In the genomic region with DNA sequence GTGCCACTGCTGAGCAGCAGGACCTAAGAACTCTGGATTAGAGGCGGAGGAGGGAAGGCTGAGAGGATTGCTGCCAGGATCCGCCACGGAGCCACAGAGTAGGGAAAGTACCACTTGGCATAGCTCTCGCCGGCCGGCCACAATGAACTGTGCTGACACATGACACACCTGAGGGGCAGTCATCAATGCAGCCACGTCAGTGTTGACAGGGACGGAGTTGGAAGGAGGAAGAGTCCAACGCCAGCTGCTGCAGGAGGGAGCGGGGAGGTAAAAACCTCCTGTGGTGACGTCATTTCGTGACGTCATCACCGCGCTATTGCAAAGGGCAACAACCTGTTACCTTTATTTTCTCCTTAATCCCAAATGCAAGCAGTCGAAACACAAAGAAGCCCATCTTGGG, we compare ENCODE assay signal across 8 mouse cellular contexts. TPM values are rescaled to one million over a fixed set of nuclear protein-coding genes. Genes with fewer than 3 reads are reported as not detected.
DNase-seq lines count a peak whose midpoint lies in the region; ATAC-seq lines count a peak whose summit lies in the region.

No protein-coding gene starts in this region.

- no peak overlapping the region for H3K27ac ChIP-seq in kidney, embryonic 15.5 days
- no peak overlapping the region for H3K27ac ChIP-seq in forebrain, embryonic 13.5 days
- no peak overlapping the region for H3K27ac ChIP-seq in limb, embryonic 15.5 days
- H3K27ac ChIP-seq in neural tube, embryonic 13.5 days (replicated peaks) = no peak overlapping the region

- ATAC-seq in kidney, embryonic 15.5 days (replicated peaks; ENCODE audit: low FRiP score) = no peak
- ATAC-seq in forebrain, embryonic 13.5 days = no peak
- no peak for ATAC-seq in limb, embryonic 15.5 days (ENCODE audit: insufficient number of reproducible peaks, low FRiP score, low TSS enrichment, low read depth)
- no peak for ATAC-seq in neural tube, embryonic 13.5 days (ENCODE audit: low read depth)

- H3K36me3 ChIP-seq in kidney, embryonic 15.5 days = no peaks in the 10 kb centered on the region
- no peaks in the 10 kb centered on the region for H3K36me3 ChIP-seq in forebrain, embryonic 13.5 days (ENCODE audit: poor library complexity, severe bottlenecking)
- no peaks in the 10 kb centered on the region for H3K36me3 ChIP-seq in limb, embryonic 15.5 days
- H3K36me3 ChIP-seq in neural tube, embryonic 13.5 days = no peaks in the 10 kb centered on the region

- H3K4me1 ChIP-seq in kidney, embryonic 15.5 days = peaks cover 12% of the 10 kb centered on the region
- H3K4me1 ChIP-seq in forebrain, embryonic 13.5 days = peaks cover 4% of the 10 kb centered on the region
- H3K4me1 ChIP-seq in limb, embryonic 15.5 days = 0 out of 2 replicates have a peak, but pooled peaks cover 7% of the 10 kb centered on the region
- H3K4me1 ChIP-seq in neural tube, embryonic 13.5 days (replicated peaks) = peaks cover 3% of the 10 kb centered on the region; the same call in 1 of the 2 replicates

- H3K9ac ChIP-seq in kidney, embryonic 15.5 days = no peak overlapping the region
- no peak overlapping the region for H3K9ac ChIP-seq in forebrain, embryonic 13.5 days
- H3K9ac ChIP-seq in limb, embryonic 15.5 days = no peak overlapping the region
- H3K9ac ChIP-seq in neural tube, embryonic 13.5 days = no peak overlapping the region

- no peaks in the 10 kb centered on the region for H3K27me3 ChIP-seq in kidney, embryonic 15.5 days
- H3K27me3 ChIP-seq in forebrain, embryonic 13.5 days = no peaks in the 10 kb centered on the region
- H3K27me3 ChIP-seq in limb, embryonic 15.5 days = no peaks in the 10 kb centered on the region
- no peaks in the 10 kb centered on the region for H3K27me3 ChIP-seq in neural tube, embryonic 13.5 days

- peak overlapping the region; percentile 11; the same call in 1 of the 2 replicates for H3K4me3 ChIP-seq in kidney, embryonic 15.5 days (replicated peaks)
- H3K4me3 ChIP-seq in forebrain, embryonic 13.5 days = peak overlapping the region; percentile 25
- H3K4me3 ChIP-seq in limb, embryonic 15.5 days = no peak overlapping the region
- H3K4me3 ChIP-seq in neural tube, embryonic 13.5 days = 0 out of 2 replicates have a peak overlapping the region, but pooled peaks have one; percentile 18

- WGBS in kidney, embryonic 15.5 days = 46% methylated on average over 16 of the region's 16 CpGs
- 41% methylated on average over 16 of the region's 16 CpGs for WGBS in forebrain, embryonic 13.5 days
- 34% methylated on average over 16 of the region's 16 CpGs for WGBS in limb, embryonic 15.5 days
- 44% methylated on average over 16 of the region's 16 CpGs for WGBS in neural tube, embryonic 13.5 days

- peak overlapping the region; percentile 48 for H3K4me2 ChIP-seq in kidney, embryonic 15.5 days
- peak overlapping the region; percentile 53 for H3K4me2 ChIP-seq in forebrain, embryonic 13.5 days
- H3K4me2 ChIP-seq in limb, embryonic 15.5 days = peak overlapping the region; percentile 32
- peak overlapping the region; percentile 44 for H3K4me2 ChIP-seq in neural tube, embryonic 13.5 days

- no peaks in the 10 kb centered on the region for H3K9me3 ChIP-seq in kidney, embryonic 15.5 days (replicated peaks)
- H3K9me3 ChIP-seq in forebrain, embryonic 13.5 days (replicated peaks) = no peaks in the 10 kb centered on the region
- no peaks in the 10 kb centered on the region for H3K9me3 ChIP-seq in limb, embryonic 15.5 days
- no peaks in the 10 kb centered on the region for H3K9me3 ChIP-seq in neural tube, embryonic 13.5 days

- no peak for DNase-seq in kidney, adult 11 months
- DNase-seq in left cerebral cortex, adult 9 months (ENCODE audit: low spot score in 2 of 2) = no peak
- no peak for DNase-seq in left cerebral cortex, adult 18-20 months (ENCODE audit: low spot score in 2 of 2)
- DNase-seq in kidney, postnatal 25 days = no peak

RNA-seq across cellular contexts. Expression of gene P2rx7, which starts 6.8 kb away (rescaled TPM):
- 0.94 and 1.4 TPM in 2 replicates for polyA plus RNA-seq in kidney, embryonic 15.5 days (2015; fragmentation: Nextera tagmentation; extraction: Ambion mirVana)
- polyA plus RNA-seq in forebrain, embryonic 13.5 days (2015; fragmentation: Nextera tagmentation; extraction: Ambion mirVana) = 0.69 and 0.85 TPM in 2 replicates
- polyA plus RNA-seq in limb, embryonic 15.5 days (2015; fragmentation: Nextera tagmentation; extraction: Ambion mirVana) = 2.2 and 2.3 TPM in 2 replicates
- polyA plus RNA-seq in neural tube, embryonic 13.5 days (2015; fragmentation: Nextera tagmentation; extraction: Ambion mirVana) = 5.8 and 5.9 TPM in 2 replicates
- total RNA-seq in left cerebral cortex, adult 18-20 months (2021) = 1 to 10 TPM; 7.2 to 7.7 TPM

RNA-seq across cellular contexts. Expression of gene Ift81, which starts 22.6 kb away (rescaled TPM):
- 41.4 and 43.0 TPM in 2 replicates for polyA plus RNA-seq in kidney, embryonic 15.5 days (2015; fragmentation: Nextera tagmentation; extraction: Ambion mirVana)
- polyA plus RNA-seq in forebrain, embryonic 13.5 days (2015; fragmentation: Nextera tagmentation; extraction: Ambion mirVana) = 63.2 and 69.7 TPM in 2 replicates
- polyA plus RNA-seq in limb, embryonic 15.5 days (2015; fragmentation: Nextera tagmentation; extraction: Ambion mirVana) = 35.6 and 36.0 TPM in 2 replicates
- 54.0 and 57.8 TPM in 2 replicates for polyA plus RNA-seq in neural tube, embryonic 13.5 days (2015; fragmentation: Nextera tagmentation; extraction: Ambion mirVana)
- 10 to 100 TPM; 50.6 to 53.3 TPM for total RNA-seq in left cerebral cortex, adult 18-20 months (2021)
